Mouse (Mus musculus) common myeloid progenitor, adult 5-6 weeks (primary cell): ENCODE results near the gene Car4. TPM values are rescaled to one million over a fixed set of nuclear protein-coding genes. Genes with fewer than 3 reads are reported as not detected.

Experiments
- ATAC-seq: replicated peaks from 2 replicates; pipeline ENCODE4 v1.8.0; 2016; ENCODE audit warnings: low read depth, mild to moderate bottlenecking, moderate TSS enrichment, inconsistent platforms; ENCODE audit not compliant: poor library complexity, severe bottlenecking
- total RNA-seq: library from RNA; stranded (forward); fragments of 200-1000, 187-1606 nt; gene quantifications from 2 replicates; pipeline ENCODE4 v1.2.3, GENCODE M21; 2017

The Car4 gene
- total RNA-seq, 1 experiment from 2014 or later = not detected

- ATAC-seq = no peak
Measured at GRCm38 (mm10) chr11:84957171-84957570, 415 bp upstream of the Car4 start.

- ATAC-seq = no peak
Measured at GRCm38 (mm10) chr11:84958271-84958630, 665 bp downstream of the Car4 start.

GRCm38 (mm10) chr11:84959181-84959580, 1.6 kb downstream of the Car4 start:
- no peak for ATAC-seq

- ATAC-seq = no peak
Measured at GRCm38 (mm10) chr11:84959701-84960181, 2.2 kb downstream of the Car4 start.

- no peak for ATAC-seq
Measured at GRCm38 (mm10) chr11:84960291-84960690, 2.7 kb downstream of the Car4 start.

- no peak for ATAC-seq
Measured at GRCm38 (mm10) chr11:84960780-84961179, 3.2 kb downstream of the Car4 start.

GRCm38 (mm10) chr11:84961571-84961970, 4.0 kb downstream of the Car4 start:
- ATAC-seq = no peak

- no peak for ATAC-seq
Measured at GRCm38 (mm10) chr11:84962536-84962935, 5.0 kb downstream of the Car4 start.

GRCm38 (mm10) chr11:84963556-84963955, 6.0 kb downstream of the Car4 start:
- no peak for ATAC-seq

GRCm38 (mm10) chr11:84966696-84967095, 9.1 kb downstream of the Car4 start:
- ATAC-seq = no peak

- ATAC-seq = no peak
Measured at GRCm38 (mm10) chr11:84967113-84967512, 9.5 kb downstream of the Car4 start.

GRCm38 (mm10) chr11:84968309-84968708, 10.7 kb downstream of the Car4 start:
- ATAC-seq = no peak

GRCm38 (mm10) chr11:84968775-84969174, 11.2 kb downstream of the Car4 start:
- no peak for ATAC-seq

GRCm38 (mm10) chr11:84972067-84972466, 14.5 kb downstream of the Car4 start:
- no peak for ATAC-seq

- no peak for ATAC-seq
Measured at GRCm38 (mm10) chr11:84973661-84974060, 16.1 kb downstream of the Car4 start.

- no peak for ATAC-seq
Measured at GRCm38 (mm10) chr11:84974582-84974981, 17.0 kb downstream of the Car4 start.

- ATAC-seq = no peak
Measured at GRCm38 (mm10) chr11:84976706-84977105, 19.1 kb downstream of the Car4 start.

GRCm38 (mm10) chr11:84977385-84977952, 19.9 kb downstream of the Car4 start:
- ATAC-seq = no peak

- no peak for ATAC-seq
Measured at GRCm38 (mm10) chr11:84978113-84978512, 20.5 kb downstream of the Car4 start.

GRCm38 (mm10) chr11:84979351-84979750, 21.8 kb downstream of the Car4 start:
- ATAC-seq = no peak

GRCm38 (mm10) chr11:84980697-84981096, 23.1 kb downstream of the Car4 start:
- ATAC-seq = no peak

- no peak for ATAC-seq
Measured at GRCm38 (mm10) chr11:84985421-84985820, 27.8 kb downstream of the Car4 start.
